Mouse (Mus musculus): ENCODE data around the gene Atp2a2.
"Not testable (repeated sequence)": the region's sequence is repeated elsewhere in the genome, so short reads cannot be mapped to it uniquely, and the experiment has no call there.

The Atp2a2 gene

DNA sequence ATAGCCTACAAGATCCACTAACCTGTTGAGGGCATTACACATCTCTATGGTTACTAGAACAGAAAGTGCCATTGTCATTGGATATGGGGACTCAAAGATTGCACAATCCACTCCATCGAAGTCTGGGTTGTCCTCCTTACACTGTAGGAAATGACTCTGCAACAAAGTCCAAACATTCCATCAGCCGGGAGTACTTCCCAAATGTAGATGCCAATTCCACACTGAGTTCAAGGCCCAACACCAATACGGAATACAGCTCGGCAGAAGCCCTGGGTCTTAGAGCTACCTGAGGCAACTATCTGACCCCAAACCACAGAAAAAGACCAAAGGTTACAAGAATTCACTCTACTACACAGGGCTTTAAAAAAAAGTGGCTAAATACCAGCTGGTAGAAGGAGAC, 44.0 kb downstream of the Atp2a2 start:
- Histone ChIP-seq H3K4me1 (replicated peaks; ENCODE audit: low read depth, low read length) (peaks cover 67% of the 10 kb centered on the region), H3K4me3 (replicated peaks; ENCODE audit: low read length) (no peak overlapping the region), H3K36me3 (ENCODE audit: insufficient read depth, low read length) (peaks cover 97% of the 10 kb centered on the region), H3K27me3 (ENCODE audit: insufficient read depth, low read length) (no peaks in the 10 kb centered on the region), H3K9me3 (ENCODE audit: low read length) (no peaks in the 10 kb centered on the region)
- no peak for TF ChIP-seq CTCF (conservative IDR thresholded peaks at IDR 0.05; ENCODE audit: low read length)
- TF ChIP-seq NANOG (IDR thresholded peaks at IDR 0.05; ENCODE audit: borderline replicate concordance, low read length) = no peak
- TF ChIP-seq POU5F1 (IDR thresholded peaks at IDR 0.05; ENCODE audit: borderline replicate concordance, low read length) = no peak

DNA sequence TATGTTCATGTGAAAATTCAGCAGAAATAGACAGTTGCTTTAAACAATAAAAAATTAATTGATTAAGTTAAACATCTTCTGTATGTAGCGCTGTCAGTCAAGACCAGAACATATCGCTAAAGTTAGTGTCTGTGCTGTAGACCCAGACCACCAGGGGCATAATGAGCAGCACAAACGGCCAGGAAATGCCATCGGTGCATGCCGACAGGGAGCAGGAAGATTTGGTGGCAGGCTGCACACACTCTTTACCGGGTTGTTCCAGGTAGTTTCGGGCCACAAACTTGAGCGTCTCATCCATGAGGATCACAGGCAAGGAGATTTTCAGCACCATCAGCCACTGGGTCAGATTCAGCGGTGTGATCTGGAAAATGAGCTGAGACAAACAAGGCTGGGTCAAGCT, 45.0 kb downstream of the Atp2a2 start:
- peak; percentile 10; the same call in 1 of the 2 replicates for TF ChIP-seq CTCF (conservative IDR thresholded peaks at IDR 0.05; ENCODE audit: low read length)
- H3K4me3 ChIP-seq (replicated peaks; ENCODE audit: low read length); H3K27me3 ChIP-seq (ENCODE audit: insufficient read depth, low read length); H3K9me3 ChIP-seq (ENCODE audit: low read length): not testable (repeated sequence)
- Histone ChIP-seq H3K36me3 (ENCODE audit: insufficient read depth, low read length) (peaks cover 97% of the 10 kb centered on the region), H3K4me1 (replicated peaks; ENCODE audit: low read depth, low read length) (peaks cover 77% of the 10 kb centered on the region)

DNA sequence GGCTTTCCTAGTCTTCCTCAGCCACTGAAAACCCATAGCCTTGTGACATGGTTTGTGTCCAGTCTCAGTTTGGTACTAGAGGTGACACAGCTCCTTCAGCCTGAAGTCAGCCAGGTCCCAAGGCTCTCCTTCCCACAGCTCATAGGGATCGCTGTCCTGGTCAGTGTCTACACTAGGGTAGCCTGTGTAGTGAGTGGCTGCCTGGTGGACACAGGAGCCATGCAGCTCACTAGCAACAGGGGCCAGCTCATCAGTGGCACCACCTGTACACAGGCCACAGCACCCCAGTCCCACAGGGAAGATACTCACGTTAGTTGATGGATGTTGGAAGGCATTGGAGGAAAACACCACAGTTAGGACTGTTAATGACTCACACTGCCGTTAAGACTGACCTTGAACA, 46.4 kb downstream of the Atp2a2 start:
- Histone ChIP-seq H3K4me1 (replicated peaks; ENCODE audit: low read depth, low read length) (peaks cover 92% of the 10 kb centered on the region), H3K9me3 (ENCODE audit: low read length) (no peaks in the 10 kb centered on the region), H3K27me3 (ENCODE audit: insufficient read depth, low read length) (no peaks in the 10 kb centered on the region), H3K36me3 (ENCODE audit: insufficient read depth, low read length) (peaks cover 97% of the 10 kb centered on the region), H3K4me3 (replicated peaks; ENCODE audit: low read length) (0 out of 2 replicates have a peak overlapping the region, but pooled peaks have one; percentile 20)
- TF ChIP-seq NANOG (IDR thresholded peaks at IDR 0.05; ENCODE audit: borderline replicate concordance, low read length) (no peak), CTCF (conservative IDR thresholded peaks at IDR 0.05; ENCODE audit: low read length) (no peak), POU5F1 (IDR thresholded peaks at IDR 0.05; ENCODE audit: borderline replicate concordance, low read length) (no peak)

DNA sequence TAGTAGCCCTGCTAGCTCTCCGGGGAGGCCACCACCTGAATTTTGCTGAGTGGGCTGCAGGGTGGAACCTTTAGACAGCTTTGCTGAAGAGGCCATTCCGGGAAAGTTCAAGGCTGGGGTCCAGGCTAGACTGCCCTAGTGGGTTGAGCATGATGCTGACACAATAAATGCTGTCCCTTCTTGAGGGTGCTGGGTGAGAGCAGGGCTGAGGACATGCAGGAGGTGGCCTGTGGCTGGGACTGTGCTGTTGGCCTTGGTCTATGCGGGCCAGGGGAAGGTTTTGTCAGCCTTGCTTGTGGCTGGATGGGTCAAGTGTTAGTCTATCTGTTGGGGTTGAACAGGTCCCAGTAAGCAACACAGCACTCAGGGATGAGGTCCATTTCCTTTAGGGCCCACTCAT, 47.1 kb downstream of the Atp2a2 start:
- peaks cover 94% of the 10 kb centered on the region for H3K4me1 ChIP-seq (replicated peaks; ENCODE audit: low read depth, low read length)
- H3K9me3 ChIP-seq (ENCODE audit: low read length) = no peaks in the 10 kb centered on the region
- no peaks in the 10 kb centered on the region for H3K27me3 ChIP-seq (ENCODE audit: insufficient read depth, low read length)
- TF ChIP-seq NANOG (IDR thresholded peaks at IDR 0.05; ENCODE audit: borderline replicate concordance, low read length) (no peak), CTCF (conservative IDR thresholded peaks at IDR 0.05; ENCODE audit: low read length) (no peak), POU5F1 (IDR thresholded peaks at IDR 0.05; ENCODE audit: borderline replicate concordance, low read length) (no peak)
- peak overlapping the region; percentile 20; the same call in 1 of the 2 replicates for H3K4me3 ChIP-seq (replicated peaks; ENCODE audit: low read length)
- H3K36me3 ChIP-seq (ENCODE audit: insufficient read depth, low read length) = peaks cover 97% of the 10 kb centered on the region

DNA sequence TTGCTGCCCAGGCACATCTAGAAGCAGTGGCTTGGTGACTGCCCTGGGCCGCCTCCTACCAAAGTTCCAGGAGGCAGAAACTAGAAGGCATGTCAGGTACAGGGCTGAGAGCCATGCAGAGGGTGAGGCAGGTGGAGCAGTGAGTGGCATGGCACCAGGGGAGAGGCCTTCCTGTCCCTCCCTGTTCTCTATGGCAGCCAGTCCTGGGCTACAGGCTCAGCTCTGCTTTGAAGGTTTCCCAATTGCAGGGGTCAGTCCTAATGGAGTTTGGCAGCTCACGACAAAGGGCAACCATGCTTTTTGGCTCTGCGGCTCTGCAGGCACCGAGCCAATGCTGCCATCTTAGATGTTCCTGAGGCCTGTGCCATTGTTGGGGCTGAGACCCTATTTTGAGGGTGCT, 47.6 kb downstream of the Atp2a2 start:
- no peaks in the 10 kb centered on the region for H3K9me3 ChIP-seq (ENCODE audit: low read length)
- peaks cover 95% of the 10 kb centered on the region for H3K4me1 ChIP-seq (replicated peaks; ENCODE audit: low read depth, low read length)
- TF ChIP-seq POU5F1 (IDR thresholded peaks at IDR 0.05; ENCODE audit: borderline replicate concordance, low read length) = no peak
- TF ChIP-seq NANOG (IDR thresholded peaks at IDR 0.05; ENCODE audit: borderline replicate concordance, low read length) = no peak
- TF ChIP-seq CTCF (conservative IDR thresholded peaks at IDR 0.05; ENCODE audit: low read length) = no peak

DNA sequence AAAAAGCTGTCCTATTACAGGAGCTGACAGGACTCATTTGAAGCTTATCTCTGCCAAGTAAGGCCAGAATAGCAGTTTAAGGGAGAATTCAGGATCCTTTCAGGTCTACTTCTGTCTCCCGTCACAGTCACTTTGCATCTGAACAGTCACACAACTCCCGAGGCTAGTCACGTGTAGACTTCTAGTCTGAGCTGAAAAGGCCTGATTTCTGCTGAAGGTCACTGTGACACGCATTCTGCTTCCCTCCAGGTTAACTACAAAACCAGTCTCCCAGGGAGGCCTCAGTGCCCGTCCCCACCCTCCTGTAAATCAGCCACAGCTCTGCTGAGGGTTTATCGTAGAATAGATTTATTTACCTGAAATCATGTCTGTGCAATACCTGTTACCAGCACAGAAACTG, 48.8 kb downstream of the Atp2a2 start:
- TF ChIP-seq NANOG (IDR thresholded peaks at IDR 0.05; ENCODE audit: borderline replicate concordance, low read length) (peak; percentile 72; the same call in 1 of the 2 replicates), CTCF (conservative IDR thresholded peaks at IDR 0.05; ENCODE audit: low read length) (no peak)
- Histone ChIP-seq H3K4me1 (replicated peaks; ENCODE audit: low read depth, low read length) (peaks cover 95% of the 10 kb centered on the region), H3K9me3 (ENCODE audit: low read length) (no peaks in the 10 kb centered on the region), H3K36me3 (ENCODE audit: insufficient read depth, low read length) (peaks cover 95% of the 10 kb centered on the region), H3K27me3 (ENCODE audit: insufficient read depth, low read length) (no peaks in the 10 kb centered on the region), H3K4me3 (replicated peaks; ENCODE audit: low read length) (no peak overlapping the region; the same call in 1 of the 2 replicates)

More for the DNA sequence above, 47.6 kb downstream of the Atp2a2 start:
- Histone ChIP-seq H3K36me3 (ENCODE audit: insufficient read depth, low read length) (peaks cover 97% of the 10 kb centered on the region), H3K27me3 (ENCODE audit: insufficient read depth, low read length) (no peaks in the 10 kb centered on the region), H3K4me3 (replicated peaks; ENCODE audit: low read length) (peak overlapping the region; percentile 20; the same call in 1 of the 2 replicates)

DNA sequence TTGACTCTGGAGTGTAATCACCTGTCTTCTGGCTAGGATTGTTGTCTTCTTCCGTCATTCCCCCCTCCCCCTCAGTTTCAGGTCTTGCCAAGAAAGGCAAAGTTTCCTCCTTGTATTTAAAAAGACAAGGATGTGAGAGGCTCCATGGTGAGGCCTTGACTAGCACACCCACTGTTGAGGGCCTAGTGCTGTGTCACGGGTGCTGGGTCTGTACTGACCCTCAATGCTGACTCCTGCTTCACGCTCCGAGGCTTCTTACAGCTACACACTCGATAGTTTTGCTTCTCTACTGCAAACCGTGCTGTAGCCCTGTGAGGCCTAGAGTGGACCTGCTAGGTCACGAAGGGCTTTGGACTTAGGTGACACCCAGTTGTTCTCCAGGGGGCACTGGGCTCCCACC, 49.8 kb downstream of the Atp2a2 start:
- Histone ChIP-seq H3K9me3 (ENCODE audit: low read length) (no peaks in the 10 kb centered on the region), H3K27me3 (ENCODE audit: insufficient read depth, low read length) (no peaks in the 10 kb centered on the region), H3K4me3 (replicated peaks; ENCODE audit: low read length) (no peak overlapping the region; the same call in 1 of the 2 replicates), H3K4me1 (replicated peaks; ENCODE audit: low read depth, low read length) (peaks cover 94% of the 10 kb centered on the region), H3K36me3 (ENCODE audit: insufficient read depth, low read length) (peaks cover 88% of the 10 kb centered on the region)
- no peak for TF ChIP-seq POU5F1 (IDR thresholded peaks at IDR 0.05; ENCODE audit: borderline replicate concordance, low read length)
- TF ChIP-seq CTCF (conservative IDR thresholded peaks at IDR 0.05; ENCODE audit: low read length) = no peak
- no peak for TF ChIP-seq NANOG (IDR thresholded peaks at IDR 0.05; ENCODE audit: borderline replicate concordance, low read length)

DNA sequence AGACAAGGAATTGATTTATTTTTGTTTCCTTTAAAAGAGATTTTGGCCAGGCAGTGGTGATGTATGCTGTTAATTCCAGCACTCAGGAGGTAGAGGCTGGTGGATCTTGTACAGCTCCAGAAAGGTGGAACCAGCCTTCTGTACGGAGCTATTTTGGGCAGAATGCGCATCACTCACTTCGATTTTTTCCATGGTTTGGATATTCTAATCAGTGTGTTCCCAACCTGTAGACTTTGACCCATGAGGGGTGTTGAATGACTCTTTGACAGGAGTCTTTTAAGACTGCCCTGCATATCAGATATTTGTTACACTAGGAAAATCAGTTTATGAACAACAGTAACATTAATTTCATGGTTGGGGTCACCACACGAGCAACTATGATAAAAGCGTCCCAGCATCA, 50.7 kb downstream of the Atp2a2 start:
- H3K36me3 ChIP-seq (ENCODE audit: insufficient read depth, low read length) = peaks cover 88% of the 10 kb centered on the region
- H3K27me3 ChIP-seq (ENCODE audit: insufficient read depth, low read length) = no peaks in the 10 kb centered on the region
- no peak overlapping the region for H3K4me3 ChIP-seq (replicated peaks; ENCODE audit: low read length)
- peaks cover 97% of the 10 kb centered on the region for H3K4me1 ChIP-seq (replicated peaks; ENCODE audit: low read depth, low read length)
- no peaks in the 10 kb centered on the region for H3K9me3 ChIP-seq (ENCODE audit: low read length)
- TF ChIP-seq NANOG (IDR thresholded peaks at IDR 0.05; ENCODE audit: borderline replicate concordance, low read length) (no peak), CTCF (conservative IDR thresholded peaks at IDR 0.05; ENCODE audit: low read length) (no peak), POU5F1 (IDR thresholded peaks at IDR 0.05; ENCODE audit: borderline replicate concordance, low read length) (no peak)

DNA sequence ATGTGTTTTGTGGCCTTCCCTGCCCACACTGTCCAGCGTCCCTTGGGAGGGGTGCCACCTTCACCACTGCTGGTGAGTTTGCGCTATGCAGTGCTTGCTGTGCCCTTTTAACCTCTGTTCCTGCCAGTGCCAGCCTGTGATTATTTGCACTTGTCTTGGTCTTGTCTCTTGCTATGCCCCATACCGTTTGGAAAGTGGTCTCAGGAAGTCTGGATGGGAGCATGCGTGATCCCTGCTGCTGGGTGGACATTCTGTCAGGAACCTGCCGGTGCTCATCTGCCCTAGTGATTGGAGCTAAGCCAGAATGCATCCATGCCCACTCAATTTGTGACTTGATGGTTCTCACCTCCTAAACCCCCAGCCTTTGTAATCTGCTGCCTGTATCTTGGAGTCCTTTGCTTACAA, 51.1 kb downstream of the Atp2a2 start:
- H3K27me3 ChIP-seq (ENCODE audit: insufficient read depth, low read length) = no peaks in the 10 kb centered on the region
- no peak for TF ChIP-seq CTCF (conservative IDR thresholded peaks at IDR 0.05; ENCODE audit: low read length)
- TF ChIP-seq NANOG (IDR thresholded peaks at IDR 0.05; ENCODE audit: borderline replicate concordance, low read length) = no peak
- no peaks in the 10 kb centered on the region for H3K9me3 ChIP-seq (ENCODE audit: low read length)
- H3K4me1 ChIP-seq (replicated peaks; ENCODE audit: low read depth, low read length) = peaks cover 97% of the 10 kb centered on the region
- no peak overlapping the region for H3K4me3 ChIP-seq (replicated peaks; ENCODE audit: low read length)
- peaks cover 88% of the 10 kb centered on the region for H3K36me3 ChIP-seq (ENCODE audit: insufficient read depth, low read length)

All from E14TG2a.4 (cell line).